ENCODE assay signal across 32 mouse cellular contexts in genomic region chr11:62903871-62904495, GRCm38 (mm10). TPM values are rescaled to one million over a fixed set of nuclear protein-coding genes. Genes with fewer than 3 reads are reported as not detected.
DNase-seq lines count a peak whose midpoint lies in the region; ATAC-seq and TF ChIP-seq lines count a peak whose summit lies in the region.
"Had no signal": no experiment of that assay in that cellular context is flagged by ENCODE, and none has a peak within 500 bp of the region (broad histone marks: within the 10 kb centered on the region; RNA-seq: fewer than 3 reads in every experiment).

No protein-coding gene starts in this region.

- DNase-seq in lung, postnatal 0 days (ENCODE audit: low spot score): peak; percentile 43
- DNase-seq in lung, adult 2 months: no peak
- DNase-seq in ES-CJ7 (ENCODE audit: low read depth, low spot score): peak; percentile 60
- DNase-seq in ZHBTc4 (ENCODE audit: low read depth, low spot score): peak; percentile 77
- DNase-seq in retina, embryonic 14.5 days (ENCODE audit: low spot score): no peak
- DNase-seq: adrenal gland, postnatal 10 days; cerebellum, adult 9-11 months; gastrocnemius, postnatal 36 days; heart, postnatal 36 days; kidney, adult 18-20 months; left cerebral cortex, postnatal 4 days; thymus, adult 2 months; thymus, postnatal 4 days had no signal

- no peak overlapping the region for H3K4me2 ChIP-seq in lung, postnatal 0 days (replicated peaks; ENCODE audit: low read depth, low read length)
- H3K4me2 ChIP-seq in intestine, embryonic 15.5 days (replicated peaks): no peak overlapping the region
- H3K4me2 ChIP-seq: embryonic facial prominence, embryonic 12.5 days; forebrain, embryonic 12.5 days; heart, embryonic 15.5 days; hindbrain, embryonic 13.5 days; limb, embryonic 15.5 days; lung, embryonic 15.5 days had no signal

- no peaks in the 10 kb centered on the region for H3K4me1 ChIP-seq in lung, postnatal 0 days (ENCODE audit: insufficient read depth, low read depth, low read length)
- H3K4me1 ChIP-seq in lung, adult 2 months (ENCODE audit: control insufficient read depth, insufficient read depth, low read length): peaks cover 2% of the 10 kb centered on the region; the same call in 1 of the 2 replicates
- H3K4me1 ChIP-seq in intestine, embryonic 15.5 days (replicated peaks): no peaks in the 10 kb centered on the region
- H3K4me1 ChIP-seq: embryonic facial prominence, embryonic 12.5 days; forebrain, embryonic 12.5 days; hindbrain, embryonic 13.5 days; limb, embryonic 15.5 days had no signal

- H3K27ac ChIP-seq in lung, postnatal 0 days (ENCODE audit: low read length): no peak overlapping the region
- H3K27ac ChIP-seq in intestine, embryonic 15.5 days: no peak overlapping the region
- H3K27ac ChIP-seq: embryonic facial prominence, embryonic 12.5 days; forebrain, embryonic 12.5 days; heart, embryonic 15.5 days; hindbrain, embryonic 13.5 days; left cerebral cortex, adult 2 months; limb, embryonic 15.5 days; liver, embryonic 14.5 days; lung, embryonic 15.5 days; stomach, postnatal 0 days had no signal

- no peaks in the 10 kb centered on the region for H3K36me3 ChIP-seq in lung, postnatal 0 days (ENCODE audit: insufficient read depth, low read length)
- no peaks in the 10 kb centered on the region for H3K36me3 ChIP-seq in intestine, embryonic 15.5 days
- H3K36me3 ChIP-seq: embryonic facial prominence, embryonic 12.5 days; forebrain, embryonic 12.5 days; heart, embryonic 15.5 days; hindbrain, embryonic 13.5 days; limb, embryonic 15.5 days; lung, embryonic 15.5 days had no signal

- H3K4me3 ChIP-seq in lung, postnatal 0 days (ENCODE audit: low read depth, low read length): no peak overlapping the region
- no peak overlapping the region for H3K4me3 ChIP-seq in lung, adult 2 months (replicated peaks; ENCODE audit: extremely low read depth, low read depth, low read length)
- no peak overlapping the region for H3K4me3 ChIP-seq in intestine, embryonic 15.5 days (replicated peaks)
- H3K4me3 ChIP-seq: embryonic facial prominence, embryonic 12.5 days; erythroblast, embryonic 14.5 days; forebrain, embryonic 12.5 days; heart, embryonic 15.5 days; hindbrain, embryonic 13.5 days; left cerebral cortex, adult 2 months; limb, embryonic 15.5 days; lung, embryonic 15.5 days had no signal

- H3K27me3 ChIP-seq in lung, postnatal 0 days (replicated peaks; ENCODE audit: insufficient read depth, low read length): no peaks in the 10 kb centered on the region
- H3K27me3 ChIP-seq in intestine, embryonic 15.5 days (replicated peaks): no peaks in the 10 kb centered on the region
- H3K27me3 ChIP-seq: embryonic facial prominence, embryonic 12.5 days; forebrain, embryonic 12.5 days; heart, embryonic 15.5 days; hindbrain, embryonic 13.5 days; limb, embryonic 15.5 days; lung, embryonic 15.5 days had no signal

- H3K9me3 ChIP-seq in lung, postnatal 0 days (ENCODE audit: low read length): no peaks in the 10 kb centered on the region
- no peaks in the 10 kb centered on the region for H3K9me3 ChIP-seq in intestine, embryonic 15.5 days
- H3K9me3 ChIP-seq: embryonic facial prominence, embryonic 12.5 days; forebrain, embryonic 12.5 days; heart, embryonic 15.5 days; hindbrain, embryonic 13.5 days; limb, embryonic 15.5 days; lung, embryonic 15.5 days had no signal

- TF ChIP-seq CTCF in lung, postnatal 0 days (IDR thresholded peaks at IDR 0.05): no peak
- no peak for TF ChIP-seq CTCF in lung, adult 2 months (IDR thresholded peaks at IDR 0.05; ENCODE audit: insufficient read depth, low read length)

- no peak for TF ChIP-seq EP300 in lung, postnatal 0 days (IDR thresholded peaks at IDR 0.05)

- H3K9ac ChIP-seq in lung, postnatal 0 days (replicated peaks; ENCODE audit: low read depth): no peak overlapping the region
- H3K9ac ChIP-seq in intestine, embryonic 15.5 days: no peak overlapping the region
- H3K9ac ChIP-seq: embryonic facial prominence, embryonic 12.5 days; forebrain, embryonic 12.5 days; heart, embryonic 15.5 days; hindbrain, embryonic 13.5 days; limb, embryonic 15.5 days; liver, embryonic 14.5 days; lung, embryonic 15.5 days had no signal

- WGBS in lung, postnatal 0 days: 41% methylated on average over 6 of the region's 6 CpGs
- WGBS in lung, adult 2 months: 68% methylated on average over 6 of the region's 6 CpGs
- 71% methylated on average over 6 of the region's 6 CpGs for WGBS in intestine, embryonic 15.5 days

- ATAC-seq in lung, postnatal 0 days: no peak
- ATAC-seq in megakaryocyte progenitor cell, adult 5-6 weeks (replicated peaks; ENCODE audit: poor library complexity): peak; percentile 72
- no peak for ATAC-seq in intestine, embryonic 15.5 days

- TF ChIP-seq POLR2A in lung, adult 2 months (IDR thresholded peaks at IDR 0.05; ENCODE audit: borderline replicate concordance, extremely low read depth, low read depth, low read length): no peak

RNA-seq across cellular contexts. Expression of gene Tvp23b, which starts 24.7 kb away (rescaled TPM):
- 68.5 and 73.0 TPM in 2 replicates for polyA plus RNA-seq in lung, postnatal 0 days (2015; fragmentation: Nextera tagmentation; extraction: Ambion mirVana)
- 12.9 and 21.4 TPM in 2 replicates for polyA plus RNA-seq in lung, adult 2 months (2012; rRNA removed)
- 42.3 and 46.6 TPM in 2 replicates for total RNA-seq in megakaryocyte progenitor cell, adult 5-6 weeks (2015)
- total RNA-seq in megakaryocyte progenitor cell, adult 5-6 weeks (2017): 37.7 and 41.9 TPM in 2 replicates
- 79.6 and 82.3 TPM in 2 replicates for polyA plus RNA-seq in intestine, embryonic 15.5 days (2015; fragmentation: Nextera tagmentation; extraction: Ambion mirVana)
- polyA plus RNA-seq: erythroblast, embryonic 14.5 days had no signal

RNA-seq across cellular contexts. Expression of gene Cdrt4, which starts 47.0 kb away (rescaled TPM):
- polyA plus RNA-seq in lung, postnatal 0 days (2015; fragmentation: Nextera tagmentation; extraction: Ambion mirVana): 0.23 TPM in 1 of 2 replicates, not detected in the other
- 0.18 and 0.73 TPM in 2 replicates for polyA plus RNA-seq in lung, adult 2 months (2012; rRNA removed)
- not detected in 2 replicates for total RNA-seq in megakaryocyte progenitor cell, adult 5-6 weeks (2015)
- not detected in 2 replicates for total RNA-seq in megakaryocyte progenitor cell, adult 5-6 weeks (2017)
- not detected in 2 replicates for polyA plus RNA-seq in intestine, embryonic 15.5 days (2015; fragmentation: Nextera tagmentation; extraction: Ambion mirVana)
- total RNA-seq: adrenal gland, postnatal 10 days; gastrocnemius, adult 18-20 months; gastrocnemius, postnatal 36 days; heart, postnatal 36 days; layer of hippocampus, postnatal 10 days; left cerebral cortex, adult 2 months; left cerebral cortex, postnatal 4 days; megakaryocyte-erythroid progenitor cell, adult 5-6 weeks; neutrophil, adult 5-6 weeks had no signal
- polyA plus RNA-seq: cortical plate, adult 2 months; erythroblast, embryonic 14.5 days; forebrain, embryonic 12.5 days; heart, embryonic 15.5 days; kidney, embryonic 16.5 days; large intestine, adult 2 months; liver, embryonic 14.5 days; stomach, postnatal 0 days; thymus, adult 2 months had no signal

RNA-seq across cellular contexts. Expression of gene Fbxw10, which starts 57.1 kb away (rescaled TPM):
- 0.27 TPM in 2 replicates for polyA plus RNA-seq in lung, postnatal 0 days (2015; fragmentation: Nextera tagmentation; extraction: Ambion mirVana)
- 0.38 and 0.84 TPM in 2 replicates for polyA plus RNA-seq in lung, adult 2 months (2012; rRNA removed)
- 2.2 and 2.3 TPM in 2 replicates for total RNA-seq in megakaryocyte progenitor cell, adult 5-6 weeks (2015)
- 1.2 and 4.1 TPM in 2 replicates for total RNA-seq in megakaryocyte progenitor cell, adult 5-6 weeks (2017)
- polyA plus RNA-seq in intestine, embryonic 15.5 days (2015; fragmentation: Nextera tagmentation; extraction: Ambion mirVana): 0.14 and 0.27 TPM in 2 replicates
- polyA plus RNA-seq: erythroblast, embryonic 14.5 days had no signal

Comparison
In these comparisons a context has a peak if more than half of its experiments do, and no peak if none do; other contexts are left out.
1. DNase-seq: peak in lung, postnatal 0 days (single experiment), ES-CJ7 (single experiment) and ZHBTc4 (single experiment); none in lung, adult 2 months (single experiment) and retina, embryonic 14.5 days (single experiment).